Mouse (Mus musculus) cerebellum, adult 2 months (tissue): ENCODE data around the gene Rasgrf2.

Source experiments
- CTCF ChIP-seq: fragments of 200-500 bp; IDR thresholded peaks from 2 replicates; pipeline ENCODE4 v1.5.1; 2011; ENCODE audit warnings: low read depth, mild to moderate bottlenecking, control low read depth, low read length, moderate library complexity, borderline replicate concordance; ENCODE audit not compliant: insufficient read depth
- POLR2A ChIP-seq: fragments of 200-500 bp; IDR thresholded peaks from 2 replicates; pipeline ENCODE4 v1.6.1; 2011; ENCODE audit warnings: low read length, control low read depth, borderline replicate concordance; ENCODE audit not compliant: insufficient read depth

GRCm38 (mm10) chr13:92134792-92135191 lies 3.3 kb upstream of the Rasgrf2 start:
- TF ChIP-seq POLR2A (no peak), CTCF (no peak)
